Mouse (Mus musculus) brain, embryonic 18.5 days (tissue): ENCODE results near the gene Olfr149.
"Not testable (repeated sequence)": the region's sequence is repeated elsewhere in the genome, so short reads cannot be mapped to it uniquely, and the experiment has no call there.

Source experiments
- DNase-seq: peaks from one replicate; pipeline ENCODE4 v3.0.0-alpha.2; 2012; ENCODE audit warnings: low read depth, low spot score

Gene Olfr149

GRCm38 (mm10) chr9:39707017-39707416, at the start of gene Olfr149:
TSS of gene Olfr149 (minus strand) at chr9:39707117.
- no peak for DNase-seq

GRCm38 (mm10) chr9:39746428-39746827, 39.5 kb upstream of the Olfr149 start:
- no peak for DNase-seq

DNA sequence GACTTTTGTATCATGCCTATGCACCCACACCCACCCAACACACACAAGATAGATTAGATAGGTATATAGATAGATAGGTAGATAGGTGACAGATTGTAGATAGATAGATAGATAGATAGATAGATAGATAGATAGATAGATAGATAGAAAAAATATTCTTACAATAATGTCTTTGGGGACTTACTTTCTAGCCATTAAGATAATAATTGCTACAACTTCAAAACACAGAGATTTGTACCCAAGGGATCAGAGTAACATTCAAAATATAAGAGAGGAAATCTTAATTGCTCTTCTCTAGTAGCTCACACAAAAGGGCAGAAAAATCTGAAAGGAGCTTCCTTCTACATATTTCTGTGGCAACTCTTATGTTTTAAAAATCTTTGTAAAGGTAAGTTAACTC, 39.0 kb upstream of the Olfr149 start, which contains the start of gene Olfr967:
Olfr967 (plus strand) TSS at position 301 of the 400 bp plus-strand sequence.
- DNase-seq = no peak

DNA sequence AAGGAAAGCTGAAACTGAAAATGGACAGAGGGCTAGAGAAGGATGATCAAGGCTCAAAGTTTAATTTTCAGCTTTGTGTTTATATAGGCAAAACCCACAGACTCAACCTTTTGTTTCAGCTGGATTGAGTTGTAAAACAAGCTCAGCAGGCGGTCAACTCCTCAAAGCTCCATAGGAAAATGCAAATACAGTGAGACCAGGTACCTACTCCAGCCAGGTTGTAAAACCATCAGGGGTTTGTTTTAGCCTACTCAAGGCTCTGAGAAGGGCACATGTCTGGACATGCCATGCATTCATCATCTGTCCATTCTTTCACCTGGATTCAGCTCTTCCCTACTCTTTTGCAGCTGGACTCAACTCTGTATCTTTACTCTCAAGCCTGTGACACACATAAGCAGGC, 33.8 kb upstream of the Olfr149 start:
- no peak for DNase-seq

GRCm38 (mm10) chr9:39730678-39731077, 23.8 kb upstream of the Olfr149 start, which contains the start of gene Olfr150:
TSS of gene Olfr150 (plus strand) at chr9:39730978.
- no peak for DNase-seq

GRCm38 (mm10) chr9:39711053-39711452, 4.1 kb upstream of the Olfr149 start, which contains the start of gene Olfr965:
TSS of gene Olfr965 (plus strand) at chr9:39711353.
- no peak for DNase-seq

DNA sequence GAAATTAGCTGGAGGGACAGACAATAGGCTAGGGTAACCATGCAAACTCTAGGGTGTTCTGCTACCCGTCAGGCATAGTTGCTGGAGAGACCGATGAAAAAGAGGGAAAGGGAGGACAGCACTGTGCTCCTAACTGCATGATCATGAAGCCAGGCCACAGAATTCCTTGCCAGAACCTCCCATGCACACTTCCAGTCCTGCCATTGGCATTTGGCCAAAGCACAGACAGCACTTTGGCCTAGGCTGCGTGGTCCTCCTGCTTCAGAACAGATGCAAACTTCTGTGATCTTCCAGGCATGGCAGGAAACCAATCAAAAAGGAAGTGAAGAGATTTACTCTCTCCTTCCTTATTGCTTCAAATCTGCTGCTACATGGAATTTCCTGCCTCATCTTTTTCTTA, 2.0 kb upstream of the Olfr149 start:
- no peak for DNase-seq

DNA sequence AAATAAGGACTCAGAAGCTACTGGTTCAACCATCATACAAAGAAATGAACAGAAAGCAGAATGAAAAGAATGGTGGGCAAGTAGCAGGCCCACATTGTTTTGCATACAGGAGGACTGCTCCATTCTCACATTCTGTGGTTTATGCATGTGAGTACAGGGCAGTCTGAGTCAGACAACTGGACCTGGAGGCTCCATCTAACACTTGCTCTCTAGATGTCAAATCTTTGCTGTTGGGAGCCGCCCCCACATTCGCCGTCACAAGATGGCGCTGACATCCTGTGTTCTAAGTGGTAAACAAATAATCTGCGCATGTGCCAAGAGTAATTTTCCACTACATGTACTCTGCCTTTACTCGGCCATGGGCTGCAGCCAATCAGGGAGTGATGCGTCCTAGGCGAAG, 5.8 kb downstream of the Olfr149 start:
- DNase-seq = not testable (repeated sequence)

DNA sequence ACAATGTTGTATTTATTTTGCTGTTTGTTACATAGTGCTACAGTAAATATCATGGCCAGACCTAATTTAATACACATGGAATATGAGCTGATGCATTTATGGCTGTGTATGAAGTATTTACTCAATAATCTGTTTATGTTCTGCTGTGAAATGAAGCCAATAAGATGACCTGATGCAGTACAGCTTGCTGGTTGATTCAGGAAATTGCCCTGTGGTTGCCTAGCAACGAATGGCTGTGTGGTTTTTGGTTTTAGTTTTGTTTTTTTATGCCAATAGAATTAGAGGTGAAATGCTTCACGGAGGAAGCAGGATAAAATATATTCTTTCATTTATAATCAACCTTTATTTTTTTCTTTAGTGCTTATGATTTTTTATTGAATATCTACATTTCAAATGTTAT, 27.6 kb downstream of the Olfr149 start:
- DNase-seq = no peak

GRCm38 (mm10) chr9:39678557-39678956, 28.4 kb downstream of the Olfr149 start:
- DNase-seq = no peak

- no peak for DNase-seq
Observed at GRCm38 (mm10) chr9:39674820-39675219, 32.1 kb downstream of the Olfr149 start.

DNA sequence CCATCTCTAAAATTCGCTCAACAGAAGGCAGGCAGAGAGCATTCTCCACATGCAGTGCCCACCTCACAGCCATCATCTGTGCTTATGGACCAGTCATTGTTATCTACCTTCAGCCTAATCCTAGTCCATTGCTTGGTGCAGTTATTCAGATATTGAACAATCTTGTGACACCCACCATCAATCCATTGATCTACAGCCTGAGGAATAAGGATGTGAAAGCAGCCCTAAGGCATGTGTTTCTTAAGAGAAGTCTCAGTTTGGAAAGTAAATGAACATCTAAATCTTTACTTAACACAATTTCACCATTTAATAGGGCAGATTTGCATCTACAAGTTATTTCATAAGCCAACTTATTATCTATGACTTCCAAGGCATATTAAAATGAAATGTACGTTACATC, 37.2 kb downstream of the Olfr149 start:
- no peak for DNase-seq

GRCm38 (mm10) chr9:39666905-39667304, 40.0 kb downstream of the Olfr149 start, which contains the start of gene Olfr963:
TSS of gene Olfr963 (plus strand) at chr9:39667205.
- DNase-seq = no peak

- no peak for DNase-seq
Observed at GRCm38 (mm10) chr9:39654756-39655396, 52.0 kb downstream of the Olfr149 start.
